Mouse (Mus musculus): Measurements from ENCODE around the gene Taar8a. TPM values are rescaled to one million over a fixed set of nuclear protein-coding genes. Genes with fewer than 3 reads are reported as not detected.

Gene Taar8a
- total RNA-seq, 1 experiment from 2014 or later, result not detected

GRCm38 (mm10) chr10:24111116-24111778 lies 34.9 kb downstream of the Taar8a start:
- 0 out of 2 replicates have a peak, but pooled peaks have one; percentile 39 for ATAC-seq (ENCODE audit: extremely low read depth, insufficient number of reproducible peaks, low FRiP score, poor library complexity, severe bottlenecking)

Other genes starting within 250 kb of the Taar8a start
- gene Vnn3, start 225.0 kb upstream of the Taar8a start, total RNA-seq (2017), result 83.7 and 93.7 TPM in 2 replicates
- 0.86 TPM in 1 of 2 replicates, not detected in the other for gene Vnn1, start 181.8 kb upstream of the Taar8a start, total RNA-seq (2017)
- not detected in 2 replicates for gene Taar1, start 156.1 kb upstream of the Taar8a start, total RNA-seq (2017)
- gene Taar2, start 137.9 kb upstream of the Taar8a start, total RNA-seq (2017), result 0.61 TPM in 1 of 2 replicates, not detected in the other
- not detected in 2 replicates for gene Taar3, start 126.9 kb upstream of the Taar8a start, total RNA-seq (2017)
- gene Taar4, start 116.0 kb upstream of the Taar8a start, total RNA-seq (2017), result not detected in 2 replicates
- not detected in 2 replicates for gene Taar5, start 105.8 kb upstream of the Taar8a start, total RNA-seq (2017)
- not detected in 2 replicates for gene Taar6, start 90.9 kb upstream of the Taar8a start, total RNA-seq (2017)
- gene Taar7a, start 83.0 kb upstream of the Taar8a start, total RNA-seq (2017), result not detected in 2 replicates
- not detected in 2 replicates for gene Taar7b, start 76.6 kb upstream of the Taar8a start, total RNA-seq (2017)
- not detected in 2 replicates for gene Taar7d, start 49.3 kb upstream of the Taar8a start, total RNA-seq (2017)
- gene Taar7e, start 38.9 kb upstream of the Taar8a start, total RNA-seq (2017), result not detected in 2 replicates
- not detected in 2 replicates for gene Taar7f, start 27.0 kb upstream of the Taar8a start, total RNA-seq (2017)
- gene Taar8b, start 15.8 kb downstream of the Taar8a start, total RNA-seq (2017), result not detected in 2 replicates
- gene Taar8c, start 25.4 kb downstream of the Taar8a start, total RNA-seq (2017), result not detected in 2 replicates
- gene Taar9, start 33.0 kb downstream of the Taar8a start, total RNA-seq (2017), result not detected in 2 replicates
- gene Stx7, start 72.8 kb downstream of the Taar8a start, total RNA-seq (2017), result 95.9 and 112 TPM in 2 replicates
- not detected in 2 replicates for gene Moxd1, start 147.0 kb downstream of the Taar8a start, total RNA-seq (2017)